Mouse (Mus musculus): ENCODE measurements around the gene Miox. TPM values are rescaled to one million over a fixed set of nuclear protein-coding genes. Genes with fewer than 3 reads are reported as not detected.

Gene Miox
- polyA plus RNA-seq (2012; rRNA removed), result not detected in 2 replicates

DNA sequence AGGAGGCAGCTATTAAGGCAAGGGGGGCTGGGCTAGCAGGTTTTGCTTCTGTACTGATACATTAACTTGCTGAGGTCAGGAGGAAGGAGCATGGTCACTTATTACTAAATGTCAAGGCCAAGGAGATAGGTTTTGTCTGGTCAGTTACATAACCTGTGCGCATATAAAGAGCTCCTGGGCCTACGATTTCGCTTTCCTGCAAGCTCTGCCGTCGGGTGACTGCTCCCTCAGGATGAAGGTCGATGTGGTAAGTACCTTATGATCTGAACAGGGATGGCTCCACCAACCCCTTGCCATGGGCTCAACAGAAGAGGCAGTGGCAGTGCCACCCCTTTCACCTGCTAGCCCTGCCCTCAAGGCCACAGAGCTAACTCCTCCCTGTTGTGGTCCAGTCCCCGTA is at the start of gene Miox:
Gene Miox (plus strand): TSS at position 128 of the 400 bp plus-strand sequence.
- Histone ChIP-seq H3K4me1 (ENCODE audit: control insufficient read depth, insufficient read depth, low read length) (no peaks in the 10 kb centered on the region), H3K4me3 (replicated peaks; ENCODE audit: insufficient read depth, low read depth, low read length) (no peak within 1 kb of the TSS), H3K27ac (ENCODE audit: insufficient read depth, low read length) (no peak within 1 kb of the TSS), H3K27me3 (ENCODE audit: control insufficient read depth, insufficient read depth, low read length) (no peaks in the 10 kb centered on the region)
- WGBS, result 91% methylated on average over 7 of the region's 7 CpGs
- DNase-seq, result no peak
- no peak for TF ChIP-seq POLR2A (IDR thresholded peaks at IDR 0.05; ENCODE audit: borderline replicate concordance, insufficient read depth, low read length)
- no peak for TF ChIP-seq CTCF (IDR thresholded peaks at IDR 0.05; ENCODE audit: borderline replicate concordance, insufficient read depth, low read depth, low read length)

DNA sequence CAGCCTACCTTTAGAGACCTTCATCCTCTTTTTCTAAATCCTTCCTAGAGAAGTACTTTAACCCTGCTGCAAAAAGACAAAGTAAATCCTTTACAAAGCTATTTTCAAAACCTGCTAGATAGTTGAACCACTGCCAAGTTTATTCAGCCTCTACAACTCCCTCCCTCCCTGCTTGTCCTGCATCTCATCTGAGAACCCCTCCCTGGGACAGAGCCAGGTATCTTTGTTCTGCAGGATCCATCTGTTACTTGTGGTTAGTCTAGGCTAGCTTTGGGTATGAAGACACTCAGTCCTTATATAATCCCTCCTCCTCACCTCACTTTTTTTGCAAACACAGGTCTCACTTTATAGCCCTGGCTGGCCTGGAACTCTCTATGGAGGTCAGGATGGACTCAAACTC is 49.2 kb upstream of the Miox start:
- H3K4me3 ChIP-seq (replicated peaks; ENCODE audit: insufficient read depth, low read depth, low read length), result no peak overlapping the region
- peak overlapping the region; percentile 53 for H3K27ac ChIP-seq (ENCODE audit: insufficient read depth, low read length)
- H3K27me3 ChIP-seq (ENCODE audit: control insufficient read depth, insufficient read depth, low read length), result no peaks in the 10 kb centered on the region
- TF ChIP-seq POLR2A (IDR thresholded peaks at IDR 0.05; ENCODE audit: borderline replicate concordance, insufficient read depth, low read length), result no peak
- TF ChIP-seq CTCF (IDR thresholded peaks at IDR 0.05; ENCODE audit: borderline replicate concordance, insufficient read depth, low read depth, low read length), result no peak
- peaks cover 23% of the 10 kb centered on the region for H3K4me1 ChIP-seq (ENCODE audit: control insufficient read depth, insufficient read depth, low read length)
- peak in 1 of 2 experiments; percentile 67 for DNase-seq

DNA sequence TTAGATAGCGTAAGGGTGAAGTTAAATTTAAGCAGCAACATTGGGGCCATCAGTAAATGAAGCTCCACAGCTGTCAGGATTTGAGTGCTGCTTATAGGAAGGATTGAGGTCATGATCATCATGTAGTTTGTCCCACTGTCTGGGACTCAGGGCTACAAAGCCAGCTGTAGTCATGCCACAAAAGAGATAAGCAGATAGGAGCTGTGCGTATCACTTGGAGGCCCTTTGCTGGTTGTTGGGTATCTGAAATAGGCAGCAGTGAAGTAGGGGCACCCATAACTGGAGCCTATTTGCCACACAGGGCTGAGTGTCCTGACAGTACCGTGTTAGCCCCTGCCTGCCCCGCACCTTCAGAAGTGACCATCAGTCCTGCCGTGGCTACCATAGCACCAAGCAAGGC is 48.7 kb upstream of the Miox start:
- TF ChIP-seq POLR2A (IDR thresholded peaks at IDR 0.05; ENCODE audit: borderline replicate concordance, insufficient read depth, low read length), result no peak
- Histone ChIP-seq H3K4me3 (replicated peaks; ENCODE audit: insufficient read depth, low read depth, low read length) (no peak overlapping the region), H3K27me3 (ENCODE audit: control insufficient read depth, insufficient read depth, low read length) (no peaks in the 10 kb centered on the region), H3K27ac (ENCODE audit: insufficient read depth, low read length) (peak overlapping the region; percentile 53), H3K4me1 (ENCODE audit: control insufficient read depth, insufficient read depth, low read length) (peaks cover 23% of the 10 kb centered on the region)
- no peak for DNase-seq
- 92% methylated on average over 5 of the region's 5 CpGs for WGBS

DNA sequence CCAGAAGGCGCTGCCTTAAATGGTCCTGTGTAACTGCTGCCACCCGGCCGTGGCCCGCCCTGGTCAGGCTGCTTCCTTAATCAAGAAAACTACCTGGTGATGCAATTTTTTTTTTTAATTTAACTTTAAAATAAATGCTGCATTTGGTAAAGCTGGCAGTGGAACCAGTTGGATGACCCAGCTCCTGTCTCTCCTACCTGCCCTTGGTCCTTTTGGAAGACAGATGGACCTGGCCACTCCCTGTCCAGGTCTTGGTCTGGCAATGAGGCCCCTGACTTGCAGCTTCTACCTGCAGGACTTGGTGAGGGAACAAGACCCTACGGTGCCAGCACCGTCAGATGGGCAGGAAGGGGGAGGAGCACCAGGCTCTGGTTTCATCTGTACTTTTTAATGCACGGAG is 48.1 kb upstream of the Miox start:
- peak overlapping the region; percentile 53 for H3K27ac ChIP-seq (ENCODE audit: insufficient read depth, low read length)
- DNase-seq, result peak in 1 of 2 experiments; percentile 70
- TF ChIP-seq CTCF (IDR thresholded peaks at IDR 0.05; ENCODE audit: borderline replicate concordance, insufficient read depth, low read depth, low read length), result no peak
- TF ChIP-seq POLR2A (IDR thresholded peaks at IDR 0.05; ENCODE audit: borderline replicate concordance, insufficient read depth, low read length), result no peak
- no peaks in the 10 kb centered on the region for H3K27me3 ChIP-seq (ENCODE audit: control insufficient read depth, insufficient read depth, low read length)
- 13% methylated on average over 7 of the region's 7 CpGs for WGBS
- peaks cover 23% of the 10 kb centered on the region for H3K4me1 ChIP-seq (ENCODE audit: control insufficient read depth, insufficient read depth, low read length)
- H3K4me3 ChIP-seq (replicated peaks; ENCODE audit: insufficient read depth, low read depth, low read length), result no peak overlapping the region

DNA sequence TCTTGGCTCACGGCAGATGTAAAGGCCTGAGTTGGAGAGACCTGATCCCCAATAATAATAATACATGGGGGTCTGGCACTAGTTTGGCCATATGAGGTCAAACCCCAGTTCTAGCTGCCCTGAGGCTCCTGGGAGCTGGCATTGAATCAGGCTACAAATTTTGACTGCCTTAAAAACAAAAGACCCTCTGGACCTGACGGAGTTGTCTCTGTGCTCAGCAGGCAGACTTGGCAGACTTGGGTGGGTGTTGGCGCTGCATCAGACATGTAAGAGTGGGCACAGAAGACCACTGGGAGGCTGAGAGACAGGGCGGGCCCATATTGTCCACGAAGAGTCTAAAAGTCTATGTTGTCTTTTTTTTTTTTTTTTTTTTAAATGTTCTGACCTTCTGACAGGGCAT is 47.6 kb upstream of the Miox start:
- TF ChIP-seq POLR2A (IDR thresholded peaks at IDR 0.05; ENCODE audit: borderline replicate concordance, insufficient read depth, low read length), result no peak
- no peak for TF ChIP-seq CTCF (IDR thresholded peaks at IDR 0.05; ENCODE audit: borderline replicate concordance, insufficient read depth, low read depth, low read length)
- H3K4me1 ChIP-seq (ENCODE audit: control insufficient read depth, insufficient read depth, low read length), result peaks cover 23% of the 10 kb centered on the region
- DNase-seq, result no peak
- peak overlapping the region; percentile 79 for H3K27ac ChIP-seq (ENCODE audit: insufficient read depth, low read length)
- WGBS, result 37% methylated on average over 5 of the region's 5 CpGs
- H3K27me3 ChIP-seq (ENCODE audit: control insufficient read depth, insufficient read depth, low read length), result no peaks in the 10 kb centered on the region
- no peak overlapping the region for H3K4me3 ChIP-seq (replicated peaks; ENCODE audit: insufficient read depth, low read depth, low read length)

DNA sequence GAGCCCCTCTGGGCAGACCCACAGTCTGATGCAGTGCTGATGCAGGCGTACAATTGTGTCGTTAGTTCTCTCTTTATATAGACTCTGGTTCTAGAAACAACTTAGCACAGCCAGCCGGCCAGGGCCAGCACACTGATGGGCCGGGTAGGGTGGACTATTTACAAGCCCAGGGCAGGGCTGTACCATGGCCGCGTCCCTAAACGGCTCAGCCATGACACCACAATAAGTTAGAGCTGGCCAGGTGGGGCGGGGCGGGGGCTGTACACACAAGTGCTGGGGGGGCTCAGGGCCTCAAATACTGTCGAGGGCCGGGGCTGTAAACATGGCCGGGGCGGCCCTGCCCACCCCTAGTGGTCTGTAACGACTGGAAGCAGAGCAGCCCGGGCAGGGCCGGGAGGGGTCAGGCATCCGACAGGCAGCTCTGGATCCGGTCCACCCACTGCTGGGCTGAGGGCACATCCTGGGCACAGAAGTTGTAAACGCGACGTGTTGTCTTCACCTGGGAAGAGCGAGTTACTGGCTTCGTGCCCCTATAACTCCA is 45.9 kb upstream of the Miox start:
- Histone ChIP-seq H3K27me3 (ENCODE audit: control insufficient read depth, insufficient read depth, low read length) (no peaks in the 10 kb centered on the region), H3K27ac (ENCODE audit: insufficient read depth, low read length) (no peak overlapping the region), H3K4me3 (replicated peaks; ENCODE audit: insufficient read depth, low read depth, low read length) (no peak overlapping the region), H3K4me1 (ENCODE audit: control insufficient read depth, insufficient read depth, low read length) (peaks cover 22% of the 10 kb centered on the region)
- DNase-seq, result peak in 1 of 2 experiments; percentile 43
- 74% methylated on average over 23 of the region's 23 CpGs for WGBS
- TF ChIP-seq CTCF (IDR thresholded peaks at IDR 0.05; ENCODE audit: borderline replicate concordance, insufficient read depth, low read depth, low read length) (no peak), POLR2A (IDR thresholded peaks at IDR 0.05; ENCODE audit: borderline replicate concordance, insufficient read depth, low read length) (no peak)

DNA sequence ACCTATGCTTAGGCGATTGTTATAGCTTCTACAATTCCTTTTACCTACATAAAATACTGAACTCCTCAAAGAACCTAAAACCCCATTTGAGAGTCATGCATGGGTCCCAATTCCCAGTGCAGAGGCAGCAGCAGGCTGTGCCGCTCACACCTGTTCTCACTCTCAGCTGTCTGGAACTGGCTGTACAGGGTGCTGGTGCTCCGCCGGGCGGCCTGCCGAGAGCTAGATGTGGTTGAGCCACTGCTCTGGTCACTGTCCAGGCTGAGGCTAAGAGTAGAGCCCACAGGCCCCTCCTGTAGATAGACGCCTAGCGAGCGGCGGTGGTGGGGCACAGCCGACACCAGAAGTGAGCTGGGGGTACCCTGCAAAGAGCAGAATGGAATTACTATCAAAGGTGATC is 44.7 kb upstream of the Miox start:
- TF ChIP-seq POLR2A (IDR thresholded peaks at IDR 0.05; ENCODE audit: borderline replicate concordance, insufficient read depth, low read length) (no peak), CTCF (IDR thresholded peaks at IDR 0.05; ENCODE audit: borderline replicate concordance, insufficient read depth, low read depth, low read length) (no peak)
- DNase-seq, result no peak
- H3K4me3 ChIP-seq (replicated peaks; ENCODE audit: insufficient read depth, low read depth, low read length), result no peak overlapping the region
- 93% methylated on average over 11 of the region's 11 CpGs for WGBS
- no peaks in the 10 kb centered on the region for H3K27me3 ChIP-seq (ENCODE audit: control insufficient read depth, insufficient read depth, low read length)
- H3K27ac ChIP-seq (ENCODE audit: insufficient read depth, low read length), result no peak overlapping the region
- peaks cover 18% of the 10 kb centered on the region for H3K4me1 ChIP-seq (ENCODE audit: control insufficient read depth, insufficient read depth, low read length)

DNA sequence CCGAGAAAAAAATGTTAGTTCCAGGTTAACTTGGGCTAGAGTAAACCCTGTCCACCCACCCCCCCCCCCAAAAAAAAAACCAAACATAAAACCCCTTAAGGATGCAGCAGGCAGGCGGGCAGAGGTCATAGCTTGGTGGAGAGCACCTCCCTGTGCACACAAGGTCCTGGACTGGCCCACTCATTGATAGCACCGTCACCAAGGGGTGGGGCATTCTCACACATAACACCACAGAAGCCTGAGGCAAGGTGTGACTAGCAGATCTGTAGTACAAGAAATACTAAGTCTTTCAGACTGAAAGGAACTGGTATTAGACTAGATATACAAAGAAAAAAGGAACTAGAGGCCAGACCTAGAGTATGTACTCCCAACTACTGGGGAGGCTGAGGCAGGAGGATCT is 42.7 kb upstream of the Miox start:
- peaks cover 2% of the 10 kb centered on the region for H3K4me1 ChIP-seq (ENCODE audit: control insufficient read depth, insufficient read depth, low read length)
- TF ChIP-seq POLR2A (IDR thresholded peaks at IDR 0.05; ENCODE audit: borderline replicate concordance, insufficient read depth, low read length) (no peak), CTCF (IDR thresholded peaks at IDR 0.05; ENCODE audit: borderline replicate concordance, insufficient read depth, low read depth, low read length) (no peak)
- H3K4me3 ChIP-seq (replicated peaks; ENCODE audit: insufficient read depth, low read depth, low read length), result no peak overlapping the region
- H3K27me3 ChIP-seq (ENCODE audit: control insufficient read depth, insufficient read depth, low read length), result no peaks in the 10 kb centered on the region
- 88% methylated on average over 3 of the region's 3 CpGs for WGBS
- H3K27ac ChIP-seq (ENCODE audit: insufficient read depth, low read length), result no peak overlapping the region
- no peak for DNase-seq

All from cerebellum, adult 2 months (tissue).